Mouse (Mus musculus): ENCODE data around the gene Prpf40a. TPM values are rescaled to one million over a fixed set of nuclear protein-coding genes. Genes with fewer than 3 reads are reported as not detected.

Prpf40a gene
- polyA plus RNA-seq, 1 experiment = 252 TPM

- Histone ChIP-seq H3K27me3 (ENCODE audit: control insufficient read depth, insufficient read depth, low read length, poor library complexity, severe bottlenecking) (no peaks in the 10 kb centered on the region), H3K4me1 (ENCODE audit: control insufficient read depth, insufficient read depth, low read length) (no peaks in the 10 kb centered on the region), H3K36me3 (ENCODE audit: control insufficient read depth, insufficient read depth, low read length, poor library complexity, severe bottlenecking) (peaks cover 6% of the 10 kb centered on the region), H3K9ac (ENCODE audit: low read depth, poor library complexity, severe bottlenecking) (no peak overlapping the region), H3K4me3 (ENCODE audit: low read depth, low read length) (no peak overlapping the region), H3K9me3 (replicated peaks; ENCODE audit: control insufficient read depth, insufficient read depth, low read length, poor library complexity, severe bottlenecking) (no peaks in the 10 kb centered on the region), H3K27ac (ENCODE audit: insufficient read depth, low read length) (no peak overlapping the region)
- TF ChIP-seq CTCF (IDR thresholded peaks at IDR 0.05; ENCODE audit: low read depth, low read length) (no peak), POLR2A (IDR thresholded peaks at IDR 0.05; ENCODE audit: insufficient read depth, low read length) (no peak), EP300 (IDR thresholded peaks at IDR 0.05; ENCODE audit: insufficient read depth, low read depth, low read length) (no peak)
These were observed 11.2 kb downstream of the Prpf40a start for GRCm38 (mm10) chr2:53179876-53180275.

DNA sequence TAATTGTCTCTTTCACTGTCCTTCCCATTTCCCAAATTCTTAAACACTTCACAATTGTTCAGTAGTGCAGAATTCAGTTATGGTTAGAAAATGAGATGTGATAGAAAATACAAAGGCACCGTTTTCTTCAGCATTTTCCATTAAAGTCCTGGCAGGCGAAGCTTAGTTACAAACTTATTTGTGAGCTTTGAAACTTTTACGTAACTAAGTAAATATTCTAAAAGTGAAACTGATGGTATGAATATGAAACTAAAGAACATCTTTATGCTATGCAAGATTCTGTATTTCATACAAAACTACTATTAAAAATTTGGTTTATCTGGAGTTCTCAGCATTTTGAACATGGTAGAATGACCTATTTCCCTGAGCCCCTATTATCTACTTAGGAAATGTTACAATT, 12.1 kb downstream of the Prpf40a start:
- TF ChIP-seq POLR2A (IDR thresholded peaks at IDR 0.05; ENCODE audit: insufficient read depth, low read length) = no peak
- TF ChIP-seq CTCF (IDR thresholded peaks at IDR 0.05; ENCODE audit: low read depth, low read length) = no peak
- no peak for TF ChIP-seq EP300 (IDR thresholded peaks at IDR 0.05; ENCODE audit: insufficient read depth, low read depth, low read length)
- H3K9ac ChIP-seq (ENCODE audit: low read depth, poor library complexity, severe bottlenecking) = no peak overlapping the region
- H3K36me3 ChIP-seq (ENCODE audit: control insufficient read depth, insufficient read depth, low read length, poor library complexity, severe bottlenecking) = peaks cover 8% of the 10 kb centered on the region

DNA sequence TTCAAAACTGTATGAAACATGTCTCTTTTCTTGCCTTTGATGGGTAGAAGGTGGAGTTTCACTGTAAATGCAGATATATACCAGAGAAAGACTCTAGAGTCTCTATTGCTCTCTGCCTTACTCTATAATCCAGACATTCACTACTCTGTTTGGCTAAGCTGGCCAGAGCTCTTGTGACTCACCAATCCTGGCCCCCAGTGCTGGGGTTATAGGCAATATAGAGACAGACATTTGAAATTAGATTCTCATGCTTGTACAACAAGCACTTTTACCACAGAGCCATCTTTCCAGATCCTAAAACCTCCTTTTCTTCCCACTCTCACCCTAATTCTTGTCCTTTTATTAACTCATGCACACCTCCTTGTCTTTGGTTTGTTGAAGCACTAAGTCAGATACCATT, 17.1 kb downstream of the Prpf40a start:
- Histone ChIP-seq H3K4me1 (ENCODE audit: control insufficient read depth, insufficient read depth, low read length) (no peaks in the 10 kb centered on the region), H3K9ac (ENCODE audit: low read depth, poor library complexity, severe bottlenecking) (no peak overlapping the region), H3K27me3 (ENCODE audit: control insufficient read depth, insufficient read depth, low read length, poor library complexity, severe bottlenecking) (no peaks in the 10 kb centered on the region), H3K4me3 (ENCODE audit: low read depth, low read length) (no peak overlapping the region), H3K9me3 (replicated peaks; ENCODE audit: control insufficient read depth, insufficient read depth, low read length, poor library complexity, severe bottlenecking) (no peaks in the 10 kb centered on the region), H3K36me3 (ENCODE audit: control insufficient read depth, insufficient read depth, low read length, poor library complexity, severe bottlenecking) (peaks cover 9% of the 10 kb centered on the region), H3K27ac (ENCODE audit: insufficient read depth, low read length) (no peak overlapping the region)
- no peak for TF ChIP-seq EP300 (IDR thresholded peaks at IDR 0.05; ENCODE audit: insufficient read depth, low read depth, low read length)
- TF ChIP-seq POLR2A (IDR thresholded peaks at IDR 0.05; ENCODE audit: insufficient read depth, low read length) = no peak
- no peak for TF ChIP-seq CTCF (IDR thresholded peaks at IDR 0.05; ENCODE audit: low read depth, low read length)

More for the DNA sequence above, 12.1 kb downstream of the Prpf40a start:
- H3K9me3 ChIP-seq (replicated peaks; ENCODE audit: control insufficient read depth, insufficient read depth, low read length, poor library complexity, severe bottlenecking) = no peaks in the 10 kb centered on the region
- H3K27me3 ChIP-seq (ENCODE audit: control insufficient read depth, insufficient read depth, low read length, poor library complexity, severe bottlenecking) = no peaks in the 10 kb centered on the region
- no peaks in the 10 kb centered on the region for H3K4me1 ChIP-seq (ENCODE audit: control insufficient read depth, insufficient read depth, low read length)
- no peak overlapping the region for H3K27ac ChIP-seq (ENCODE audit: insufficient read depth, low read length)
- no peak overlapping the region for H3K4me3 ChIP-seq (ENCODE audit: low read depth, low read length)

DNA sequence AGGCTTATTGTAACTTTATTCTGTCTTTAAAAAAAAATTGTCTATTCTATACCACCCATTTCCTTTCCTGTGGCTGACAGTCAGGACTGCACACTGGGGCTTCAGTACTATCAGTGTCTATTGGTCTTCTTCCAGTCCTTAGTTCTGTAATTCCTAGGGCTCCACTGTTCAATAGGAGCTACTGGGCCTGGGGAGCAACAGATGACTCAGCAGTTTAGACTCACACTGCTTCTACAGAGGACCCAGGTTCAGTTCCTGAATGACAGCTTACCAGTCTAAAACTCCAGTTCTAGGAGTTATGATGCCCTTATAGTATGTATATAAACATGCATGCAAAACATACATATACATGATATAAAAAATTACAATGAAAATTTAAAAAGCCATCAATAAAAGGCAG, 44.2 kb downstream of the Prpf40a start:
- H3K4me3 ChIP-seq (ENCODE audit: low read depth, low read length) = no peak overlapping the region
- no peak overlapping the region for H3K9ac ChIP-seq (ENCODE audit: low read depth, poor library complexity, severe bottlenecking)
- no peaks in the 10 kb centered on the region for H3K4me1 ChIP-seq (ENCODE audit: control insufficient read depth, insufficient read depth, low read length)
- H3K27me3 ChIP-seq (ENCODE audit: control insufficient read depth, insufficient read depth, low read length, poor library complexity, severe bottlenecking) = no peaks in the 10 kb centered on the region
- H3K27ac ChIP-seq (ENCODE audit: insufficient read depth, low read length) = no peak overlapping the region
- peaks cover 27% of the 10 kb centered on the region for H3K36me3 ChIP-seq (ENCODE audit: control insufficient read depth, insufficient read depth, low read length, poor library complexity, severe bottlenecking)
- H3K9me3 ChIP-seq (replicated peaks; ENCODE audit: control insufficient read depth, insufficient read depth, low read length, poor library complexity, severe bottlenecking) = no peaks in the 10 kb centered on the region
- TF ChIP-seq EP300 (IDR thresholded peaks at IDR 0.05; ENCODE audit: insufficient read depth, low read depth, low read length) = no peak
- TF ChIP-seq CTCF (IDR thresholded peaks at IDR 0.05; ENCODE audit: low read depth, low read length) = no peak
- no peak for TF ChIP-seq POLR2A (IDR thresholded peaks at IDR 0.05; ENCODE audit: insufficient read depth, low read length)

GRCm38 (mm10) chr2:53131567-53131966, 59.5 kb downstream of the Prpf40a start:
- no peaks in the 10 kb centered on the region for H3K4me1 ChIP-seq (ENCODE audit: control insufficient read depth, insufficient read depth, low read length)
- no peak overlapping the region for H3K27ac ChIP-seq (ENCODE audit: insufficient read depth, low read length)
- no peak overlapping the region for H3K9ac ChIP-seq (ENCODE audit: low read depth, poor library complexity, severe bottlenecking)
- TF ChIP-seq CTCF (IDR thresholded peaks at IDR 0.05; ENCODE audit: low read depth, low read length) = no peak
- TF ChIP-seq POLR2A (IDR thresholded peaks at IDR 0.05; ENCODE audit: insufficient read depth, low read length) = no peak
- no peak for TF ChIP-seq EP300 (IDR thresholded peaks at IDR 0.05; ENCODE audit: insufficient read depth, low read depth, low read length)
- no peaks in the 10 kb centered on the region for H3K27me3 ChIP-seq (ENCODE audit: control insufficient read depth, insufficient read depth, low read length, poor library complexity, severe bottlenecking)
- no peaks in the 10 kb centered on the region; the same call in 1 of the 2 replicates for H3K36me3 ChIP-seq (ENCODE audit: control insufficient read depth, insufficient read depth, low read length, poor library complexity, severe bottlenecking)
- H3K4me3 ChIP-seq (ENCODE audit: low read depth, low read length) = no peak overlapping the region
- H3K9me3 ChIP-seq (replicated peaks; ENCODE audit: control insufficient read depth, insufficient read depth, low read length, poor library complexity, severe bottlenecking) = no peaks in the 10 kb centered on the region

DNA sequence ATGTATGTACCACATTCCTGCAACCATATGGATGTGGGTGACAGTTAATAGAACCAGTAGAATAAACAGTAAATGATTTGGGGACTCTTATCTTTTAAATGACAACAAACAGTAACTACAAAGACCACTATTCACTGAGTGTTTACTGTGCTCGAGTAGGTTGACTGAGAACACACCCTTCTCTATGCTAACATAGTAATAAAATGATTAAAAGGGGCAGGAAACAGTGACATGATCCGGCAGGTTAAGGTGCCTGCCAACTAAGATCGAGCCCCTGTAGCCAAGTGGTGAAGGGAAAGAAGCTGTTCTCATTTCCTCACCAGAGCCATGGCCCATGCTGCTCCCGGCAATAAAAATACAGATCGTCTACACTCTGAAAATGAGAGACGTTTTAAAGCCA, 62.0 kb downstream of the Prpf40a start:
- H3K9me3 ChIP-seq (replicated peaks; ENCODE audit: control insufficient read depth, insufficient read depth, low read length, poor library complexity, severe bottlenecking) = no peaks in the 10 kb centered on the region
- no peaks in the 10 kb centered on the region for H3K36me3 ChIP-seq (ENCODE audit: control insufficient read depth, insufficient read depth, low read length, poor library complexity, severe bottlenecking)

More for the DNA sequence above, 62.0 kb downstream of the Prpf40a start:
- Histone ChIP-seq H3K27me3 (ENCODE audit: control insufficient read depth, insufficient read depth, low read length, poor library complexity, severe bottlenecking) (no peaks in the 10 kb centered on the region), H3K4me1 (ENCODE audit: control insufficient read depth, insufficient read depth, low read length) (no peaks in the 10 kb centered on the region), H3K4me3 (ENCODE audit: low read depth, low read length) (no peak overlapping the region), H3K9ac (ENCODE audit: low read depth, poor library complexity, severe bottlenecking) (no peak overlapping the region), H3K27ac (ENCODE audit: insufficient read depth, low read length) (no peak overlapping the region)
- TF ChIP-seq POLR2A (IDR thresholded peaks at IDR 0.05; ENCODE audit: insufficient read depth, low read length) (no peak), EP300 (IDR thresholded peaks at IDR 0.05; ENCODE audit: insufficient read depth, low read depth, low read length) (no peak), CTCF (IDR thresholded peaks at IDR 0.05; ENCODE audit: low read depth, low read length) (no peak)

Measured in ES-Bruce4 (cell line).